Mouse (Mus musculus) limb, embryonic 11.5 days (tissue): ENCODE measurements around the gene Chd4. TPM values are rescaled to one million over a fixed set of nuclear protein-coding genes. Genes with fewer than 3 reads are reported as not detected.
"Not testable (repeated sequence)": the region's sequence is repeated elsewhere in the genome, so short reads cannot be mapped to it uniquely, and the experiment has no call there.

Source experiments
- ATAC-seq: fragments of 200-750 bp; cut with Nextera tagmentation; 2 replicates; pipeline ENCODE4 v1.8.0; 2017; ENCODE audit warnings: low read depth; ENCODE audit not compliant: insufficient number of reproducible peaks, low FRiP score, low TSS enrichment
- DNase-seq: peaks from one replicate; pipeline ENCODE4 v3.0.0-alpha.2; 2015; ENCODE audit warnings: low spot score
- H3K27ac ChIP-seq: fragments of 300-500 bp; sonication (generic); replicated peaks from 2 replicates; pipeline ENCODE4 v1.5.1; 2014; ENCODE audit warnings: low read depth, mild to moderate bottlenecking, low read length
- H3K27me3 ChIP-seq: fragments of 300-500 bp; sonication (generic); 2 replicates; pipeline ENCODE4 v1.6.1; 2014; ENCODE audit warnings: mild to moderate bottlenecking, low read length, mixed read lengths; ENCODE audit not compliant: control insufficient read depth, insufficient read depth
- H3K36me3 ChIP-seq: fragments of 300-500 bp; sonication (generic); 2 replicates; pipeline ENCODE4 v1.6.1; 2014; ENCODE audit warnings: mild to moderate bottlenecking, low read length, moderate library complexity, mixed read lengths; ENCODE audit not compliant: control insufficient read depth, insufficient read depth
- H3K4me1 ChIP-seq: fragments of 300-500 bp; sonication (generic); 2 replicates; pipeline ENCODE4 v1.6.1; 2014; ENCODE audit warnings: low read length, mixed read lengths; ENCODE audit not compliant: control insufficient read depth, insufficient read depth
- H3K4me2 ChIP-seq: fragments of 300-500 bp; sonication (generic); 2 replicates; pipeline ENCODE4 v1.6.1; 2014; ENCODE audit warnings: low read depth, mild to moderate bottlenecking, moderate library complexity; ENCODE audit not compliant: severe bottlenecking
- H3K4me3 ChIP-seq: fragments of 300-500 bp; sonication (generic); 2 replicates; pipeline ENCODE4 v1.5.1; 2014; ENCODE audit warnings: low read depth, low read length
- H3K9ac ChIP-seq: fragments of 300-500 bp; sonication (generic); 2 replicates; pipeline ENCODE4 v1.6.1; 2014; ENCODE audit warnings: mild to moderate bottlenecking, low read length
- H3K9me3 ChIP-seq: fragments of 300-500 bp; sonication (generic); 2 replicates; pipeline ENCODE4 v1.6.1; 2016; ENCODE audit warnings: low read length; ENCODE audit not compliant: control insufficient read depth
- WGBS: fragments of 180-500 bp; shearing (Covaris S2); extraction: QIAGEN DNeasy Blood & Tissue Kit; methylation state at CpG from one replicate; pipeline ENCODE4 v1.1.7; 2014; 5-methylcytosine and 5-hydroxymethylcytosine counted together
- polyA plus RNA-seq: library from polyadenylated mRNA; unstranded; fragments of >200 nt; fragmentation: Nextera tagmentation; extraction: Ambion mirVana; gene quantifications from 2 replicates; pipeline ENCODE4 v1.2.1, GENCODE M21; 2014

The Chd4 gene
- polyA plus RNA-seq, 1 experiment from 2014 or later = 117 TPM

GRCm38 (mm10) chr6:125161971-125162370 is 66.2 kb downstream of the Chd4 start:
- not testable (repeated sequence) for ATAC-seq, H3K4me3 ChIP-seq, H3K27me3 ChIP-seq, H3K27ac ChIP-seq, H3K9ac ChIP-seq, H3K9me3 ChIP-seq, H3K4me2 ChIP-seq
- Histone ChIP-seq H3K36me3 (peaks cover 17% of the 10 kb centered on the region), H3K4me1 (peaks cover 16% of the 10 kb centered on the region)
- DNase-seq = peak; percentile 83
- 16% methylated on average over 3 of the region's 5 CpGs for WGBS

- Histone ChIP-seq H3K4me1 (peaks cover 24% of the 10 kb centered on the region), H3K36me3 (peaks cover 13% of the 10 kb centered on the region)
- H3K4me3 ChIP-seq, H3K27ac ChIP-seq, H3K27me3 ChIP-seq, ATAC-seq, H3K9ac ChIP-seq, H3K9me3 ChIP-seq, DNase-seq, H3K4me2 ChIP-seq: not testable (repeated sequence)
- 80% methylated on average over 11 of the region's 16 CpGs for WGBS
Measured at GRCm38 (mm10) chr6:125162615-125163305, 67.0 kb downstream of the Chd4 start.

- ATAC-seq (no peak), DNase-seq (peak; percentile 45)
- H3K36me3 ChIP-seq = peaks cover 20% of the 10 kb centered on the region
- H3K4me3 ChIP-seq = peak overlapping the region; percentile 97
- peaks cover 24% of the 10 kb centered on the region for H3K4me1 ChIP-seq
- no peaks in the 10 kb centered on the region for H3K9me3 ChIP-seq
- no peaks in the 10 kb centered on the region for H3K27me3 ChIP-seq
- H3K27ac ChIP-seq = peak overlapping the region; percentile 90
- H3K9ac ChIP-seq = peak overlapping the region; percentile 99
- peak overlapping the region; percentile 96 for H3K4me2 ChIP-seq
- 5% methylated on average over 20 of the region's 20 CpGs for WGBS
Measured at GRCm38 (mm10) chr6:125163801-125164657, 68.2 kb downstream of the Chd4 start.

GRCm38 (mm10) chr6:125164672-125165327 is 69.0 kb downstream of the Chd4 start:
- DNase-seq = peak; percentile 89
- peaks cover 24% of the 10 kb centered on the region for H3K4me1 ChIP-seq
- under 1% methylated on average over 38 of the region's 39 CpGs for WGBS

GRCm38 (mm10) chr6:125165328-125165891 is 69.6 kb downstream of the Chd4 start:
- H3K9me3 ChIP-seq = no peaks in the 10 kb centered on the region
- H3K36me3 ChIP-seq = peaks cover 32% of the 10 kb centered on the region
- DNase-seq = peak; percentile 98
- peaks cover 24% of the 10 kb centered on the region for H3K4me1 ChIP-seq
- under 1% methylated on average over 34 of the region's 36 CpGs for WGBS
- peak overlapping the region; percentile 90 for H3K27ac ChIP-seq
- peak overlapping the region; percentile 96 for H3K4me2 ChIP-seq
- H3K27me3 ChIP-seq = no peaks in the 10 kb centered on the region
- peak overlapping the region; percentile 99 for H3K9ac ChIP-seq
- peak; percentile 89 for ATAC-seq
- H3K4me3 ChIP-seq = peak overlapping the region; percentile 97

More at GRCm38 (mm10) chr6:125164672-125165327, 69.0 kb downstream of the Chd4 start:
- H3K4me2 ChIP-seq = peak overlapping the region; percentile 96
- no peaks in the 10 kb centered on the region for H3K27me3 ChIP-seq
- H3K9ac ChIP-seq = peak overlapping the region; percentile 99
- H3K27ac ChIP-seq = peak overlapping the region; percentile 90
- peak overlapping the region; percentile 97 for H3K4me3 ChIP-seq
- H3K36me3 ChIP-seq = peaks cover 27% of the 10 kb centered on the region
- ATAC-seq = peak; percentile 28; the same call in 1 of the 2 replicates
- H3K9me3 ChIP-seq = no peaks in the 10 kb centered on the region

GRCm38 (mm10) chr6:125166051-125166751 is 70.4 kb downstream of the Chd4 start, which contains the start of gene Gapdh:
TSS of gene Gapdh (minus strand) at chr6:125166467.
- H3K27ac ChIP-seq = peak within 1 kb of the TSS; percentile 90

GRCm38 (mm10) chr6:125166861-125167650 is 71.3 kb downstream of the Chd4 start:
- Histone ChIP-seq H3K4me2 (peak overlapping the region; percentile 96), H3K4me1 (peaks cover 24% of the 10 kb centered on the region), H3K36me3 (peaks cover 44% of the 10 kb centered on the region), H3K9ac (no peak overlapping the region; the same call in 1 of the 2 replicates), H3K27ac (peak overlapping the region; percentile 66), H3K27me3 (no peaks in the 10 kb centered on the region), H3K4me3 (peak overlapping the region; percentile 2; the same call in 1 of the 2 replicates), H3K9me3 (no peaks in the 10 kb centered on the region)
- DNase-seq (peak; percentile 42), ATAC-seq (no peak)
- WGBS = 24% methylated on average over 10 of the region's 10 CpGs

More at GRCm38 (mm10) chr6:125166051-125166751, 70.4 kb downstream of the Chd4 start, which contains the start of gene Gapdh:
- Histone ChIP-seq H3K9me3 (no peaks in the 10 kb centered on the region), H3K4me3 (peak within 1 kb of the TSS; percentile 97), H3K4me2 (peak within 1 kb of the TSS; percentile 96), H3K27me3 (no peaks in the 10 kb centered on the region), H3K36me3 (peaks cover 35% of the 10 kb centered on the region), H3K4me1 (peaks cover 24% of the 10 kb centered on the region), H3K9ac (peak within 1 kb of the TSS; percentile 99)
- peak; percentile 73 for DNase-seq
- WGBS = 1% methylated on average over 14 of the region's 18 CpGs
- ATAC-seq = no peak
